ENCODE assay signal across 13 mouse cellular contexts in the genomic region with DNA sequence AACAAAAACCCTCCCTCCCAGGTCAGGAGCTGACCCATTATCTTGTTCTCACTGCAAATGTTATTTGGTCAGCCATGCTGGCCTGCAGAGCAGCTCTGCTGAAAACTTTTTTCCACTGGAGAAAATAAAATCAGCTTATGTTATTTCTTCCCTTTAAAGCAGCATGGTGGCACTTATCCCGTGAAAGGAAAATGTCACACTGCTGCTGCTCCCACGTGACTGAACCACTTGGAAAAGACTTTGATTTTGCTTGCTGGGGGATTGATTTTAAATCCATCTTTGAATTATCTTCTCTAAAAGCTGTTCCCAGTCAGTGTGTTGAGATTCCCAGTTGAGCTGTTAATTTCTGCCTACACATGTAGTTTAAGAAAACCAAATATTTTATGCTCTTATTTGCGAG.
DNase-seq lines count a peak whose midpoint lies in the region; ATAC-seq and TF ChIP-seq lines count a peak whose summit lies in the region.
"Had no signal": no experiment of that assay in that cellular context is flagged by ENCODE, and none has a peak within 500 bp of the region (broad histone marks: within the 10 kb centered on the region; RNA-seq: fewer than 3 reads in every experiment).

No protein-coding gene starts in this region.

- H3K9ac ChIP-seq in kidney, postnatal 0 days (ENCODE audit: low read depth, low read length) = no peak overlapping the region
- no peak overlapping the region for H3K9ac ChIP-seq in forebrain, embryonic 14.5 days (ENCODE audit: low read length)
- no peak overlapping the region for H3K9ac ChIP-seq in midbrain, embryonic 13.5 days (replicated peaks)
- H3K9ac ChIP-seq: liver, embryonic 14.5 days had no signal

- ATAC-seq in kidney, postnatal 0 days (replicated peaks; ENCODE audit: low FRiP score, low read depth) = 0 out of 2 replicates have a peak, but pooled peaks have one; percentile 17
- ATAC-seq in forebrain, embryonic 14.5 days = no peak
- no peak for ATAC-seq in midbrain, embryonic 13.5 days
- ATAC-seq: hindbrain, postnatal 0 days had no signal

- H3K9me3 ChIP-seq in kidney, postnatal 0 days (replicated peaks; ENCODE audit: low read length) = no peaks in the 10 kb centered on the region
- no peaks in the 10 kb centered on the region; the same call in 1 of the 2 replicates for H3K9me3 ChIP-seq in forebrain, embryonic 14.5 days (replicated peaks; ENCODE audit: control insufficient read depth, low read length)
- H3K9me3 ChIP-seq in midbrain, embryonic 13.5 days = no peaks in the 10 kb centered on the region

- no peak for TF ChIP-seq POLR2A in brain, embryonic 14.5 days (IDR thresholded peaks at IDR 0.05; ENCODE audit: borderline replicate concordance, extremely low read depth, insufficient read depth, insufficient read length, poor library complexity, severe bottlenecking)

- no peaks in the 10 kb centered on the region for H3K36me3 ChIP-seq in kidney, postnatal 0 days (ENCODE audit: insufficient read depth, low read length)
- H3K36me3 ChIP-seq in forebrain, embryonic 14.5 days (ENCODE audit: control insufficient read depth, insufficient read depth, low read length) = no peaks in the 10 kb centered on the region
- no peaks in the 10 kb centered on the region for H3K36me3 ChIP-seq in midbrain, embryonic 13.5 days

- H3K27me3 ChIP-seq in kidney, postnatal 0 days (ENCODE audit: insufficient read depth, low read length) = no peaks in the 10 kb centered on the region
- no peaks in the 10 kb centered on the region for H3K27me3 ChIP-seq in forebrain, embryonic 14.5 days (replicated peaks; ENCODE audit: control insufficient read depth, insufficient read depth, low read length)
- H3K27me3 ChIP-seq in midbrain, embryonic 13.5 days = no peaks in the 10 kb centered on the region

- TF ChIP-seq CTCF in kidney, postnatal 0 days (IDR thresholded peaks at IDR 0.05; ENCODE audit: low read depth) = no peak
- no peak for TF ChIP-seq CTCF in brain, embryonic 14.5 days (IDR thresholded peaks at IDR 0.05; ENCODE audit: borderline replicate concordance, extremely low read depth, insufficient read depth, insufficient read length)

- H3K4me3 ChIP-seq in kidney, postnatal 0 days (replicated peaks; ENCODE audit: low read depth, low read length) = no peak overlapping the region
- no peak overlapping the region for H3K4me3 ChIP-seq in forebrain, embryonic 14.5 days (ENCODE audit: low read depth, low read length)
- no peak overlapping the region for H3K4me3 ChIP-seq in midbrain, embryonic 13.5 days (replicated peaks)
- H3K4me3 ChIP-seq: myocyte had no signal

- H3K4me1 ChIP-seq in kidney, postnatal 0 days (replicated peaks; ENCODE audit: insufficient read depth, low read length) = no peaks in the 10 kb centered on the region
- H3K4me1 ChIP-seq in forebrain, embryonic 14.5 days (ENCODE audit: control insufficient read depth, insufficient read depth, low read length) = 0 out of 2 replicates have a peak, but pooled peaks cover 4% of the 10 kb centered on the region
- H3K4me1 ChIP-seq in midbrain, embryonic 13.5 days (replicated peaks) = peaks cover 9% of the 10 kb centered on the region

- no peak overlapping the region for H3K4me2 ChIP-seq in kidney, postnatal 0 days (ENCODE audit: low read length)
- H3K4me2 ChIP-seq in forebrain, embryonic 14.5 days (ENCODE audit: low read length) = no peak overlapping the region
- H3K4me2 ChIP-seq in midbrain, embryonic 13.5 days (replicated peaks) = no peak overlapping the region
- H3K4me2 ChIP-seq: heart, embryonic 11.5 days had no signal

- DNase-seq in kidney, postnatal 0 days (ENCODE audit: low spot score) = no peak
- no peak for DNase-seq in kidney, adult 18-20 months
- peak; percentile 70 for DNase-seq in brain, embryonic 14.5 days (ENCODE audit: low read depth)
- DNase-seq in forebrain, embryonic 14.5 days (ENCODE audit: low spot score) = peak; percentile 50
- DNase-seq in ovary, postnatal 14 days (ENCODE audit: low spot score) = no peak
- DNase-seq in left cerebral cortex, adult 11 months (ENCODE audit: low spot score) = no peak
- DNase-seq: cerebellum, postnatal 14 days; kidney, postnatal 14 days had no signal

- no peak overlapping the region for H3K27ac ChIP-seq in kidney, postnatal 0 days
- no peak overlapping the region for H3K27ac ChIP-seq in forebrain, embryonic 14.5 days (ENCODE audit: low read depth, low read length)
- 0 out of 2 replicates have a peak overlapping the region, but pooled peaks have one; percentile 32 for H3K27ac ChIP-seq in midbrain, embryonic 13.5 days
- H3K27ac ChIP-seq: hindbrain, postnatal 0 days; liver, embryonic 14.5 days had no signal

- WGBS in kidney, postnatal 0 days = 69% methylated on average over 3 of the region's 3 CpGs
- WGBS in forebrain, embryonic 14.5 days = 35% methylated on average over 3 of the region's 3 CpGs
- 37% methylated on average over 3 of the region's 3 CpGs for WGBS in midbrain, embryonic 13.5 days

Comparison
In these comparisons a context has a peak if more than half of its experiments do, and no peak if none do; other contexts are left out.
1. DNase-seq: peak in brain, embryonic 14.5 days (single experiment) and forebrain, embryonic 14.5 days (single experiment); none in kidney, postnatal 0 days (single experiment), kidney, adult 18-20 months (single experiment), ovary, postnatal 14 days (single experiment) and left cerebral cortex, adult 11 months (single experiment).